Mouse (Mus musculus) left cerebral cortex, adult 9 months (tissue): ENCODE measurements at regions not wholly inside any gene's neighbourhood (a gene's known extent, or its start where the extent isn't known, plus 50 kb on each side); places are given as distances from the start of the nearest gene placed in this dataset.

Source experiments
- DNase-seq, 2 experiments: peaks; one replicate each; pipeline ENCODE4 v3.0.0; 2022; ENCODE audit warnings: low spot score in 2 of 2

- DNase-seq = no peak
These were observed 202.8 kb upstream of the Klf14 start for GRCm38 (mm10) chr6:31161445-31162340.

GRCm38 (mm10) chr6:31165011-31165410, 206.1 kb upstream of the Klf14 start:
- no peak for DNase-seq

GRCm38 (mm10) chr6:31166347-31166746, 207.5 kb upstream of the Klf14 start:
- no peak for DNase-seq

- no peak for DNase-seq
These were observed 208.9 kb upstream of the Klf14 start for GRCm38 (mm10) chr6:31167732-31168131.

GRCm38 (mm10) chr6:31168730-31169129, 209.9 kb upstream of the Klf14 start:
- DNase-seq = no peak

- DNase-seq = no peak
These were observed 210.5 kb upstream of the Klf14 start for GRCm38 (mm10) chr6:31169343-31169742.

GRCm38 (mm10) chr6:31169868-31170600, 211.2 kb upstream of the Klf14 start:
- DNase-seq = no peak

GRCm38 (mm10) chr6:31171831-31172569, 213.1 kb upstream of the Klf14 start:
- DNase-seq = no peak

- no peak for DNase-seq
These were observed 216.9 kb upstream of the Klf14 start for GRCm38 (mm10) chr6:31175769-31176168.

GRCm38 (mm10) chr6:31176368-31176767, 217.5 kb upstream of the Klf14 start:
- DNase-seq = no peak

- DNase-seq = no peak
These were observed 218.0 kb upstream of the Klf14 start for GRCm38 (mm10) chr6:31176831-31177230.

- no peak for DNase-seq
These were observed 219.5 kb upstream of the Klf14 start for GRCm38 (mm10) chr6:31178201-31178880.

- no peak for DNase-seq
These were observed 216.3 kb upstream of the Mkln1 start for GRCm38 (mm10) chr6:31182284-31182683.

- DNase-seq = no peak
These were observed 215.4 kb upstream of the Mkln1 start for GRCm38 (mm10) chr6:31183127-31183526.

- no peak for DNase-seq
These were observed 214.0 kb upstream of the Mkln1 start for GRCm38 (mm10) chr6:31184554-31184953.

- no peak for DNase-seq
These were observed 213.4 kb upstream of the Mkln1 start for GRCm38 (mm10) chr6:31185151-31185550.

- DNase-seq = no peak
These were observed 210.5 kb upstream of the Mkln1 start for GRCm38 (mm10) chr6:31188066-31188465.

GRCm38 (mm10) chr6:31189060-31189459, 209.5 kb upstream of the Mkln1 start:
- DNase-seq = no peak

- no peak for DNase-seq
These were observed 208.5 kb upstream of the Mkln1 start for GRCm38 (mm10) chr6:31190070-31190469.

GRCm38 (mm10) chr6:31190628-31191373, 207.7 kb upstream of the Mkln1 start:
- no peak for DNase-seq

GRCm38 (mm10) chr6:31191577-31191976, 207.0 kb upstream of the Mkln1 start:
- DNase-seq = no peak
